Mouse (Mus musculus) urinary bladder, adult 2 months (tissue): ENCODE measurements around the gene Eif4e3. TPM values are rescaled to one million over a fixed set of nuclear protein-coding genes. Genes with fewer than 3 reads are reported as not detected.

ENCODE experiments used
- DNase-seq: peaks from one replicate; pipeline ENCODE4 v3.0.0; 2022; ENCODE audit warnings: low spot score
- polyA plus RNA-seq: library from polyadenylated mRNA; depleted of rRNA; stranded (reverse); fragments of >200 nt; gene quantifications from 2 replicates; pipeline ENCODE4 v1.2.3, GENCODE M21; 2012

Eif4e3 gene
- polyA plus RNA-seq, 1 experiment, result 42.9 TPM

DNA sequence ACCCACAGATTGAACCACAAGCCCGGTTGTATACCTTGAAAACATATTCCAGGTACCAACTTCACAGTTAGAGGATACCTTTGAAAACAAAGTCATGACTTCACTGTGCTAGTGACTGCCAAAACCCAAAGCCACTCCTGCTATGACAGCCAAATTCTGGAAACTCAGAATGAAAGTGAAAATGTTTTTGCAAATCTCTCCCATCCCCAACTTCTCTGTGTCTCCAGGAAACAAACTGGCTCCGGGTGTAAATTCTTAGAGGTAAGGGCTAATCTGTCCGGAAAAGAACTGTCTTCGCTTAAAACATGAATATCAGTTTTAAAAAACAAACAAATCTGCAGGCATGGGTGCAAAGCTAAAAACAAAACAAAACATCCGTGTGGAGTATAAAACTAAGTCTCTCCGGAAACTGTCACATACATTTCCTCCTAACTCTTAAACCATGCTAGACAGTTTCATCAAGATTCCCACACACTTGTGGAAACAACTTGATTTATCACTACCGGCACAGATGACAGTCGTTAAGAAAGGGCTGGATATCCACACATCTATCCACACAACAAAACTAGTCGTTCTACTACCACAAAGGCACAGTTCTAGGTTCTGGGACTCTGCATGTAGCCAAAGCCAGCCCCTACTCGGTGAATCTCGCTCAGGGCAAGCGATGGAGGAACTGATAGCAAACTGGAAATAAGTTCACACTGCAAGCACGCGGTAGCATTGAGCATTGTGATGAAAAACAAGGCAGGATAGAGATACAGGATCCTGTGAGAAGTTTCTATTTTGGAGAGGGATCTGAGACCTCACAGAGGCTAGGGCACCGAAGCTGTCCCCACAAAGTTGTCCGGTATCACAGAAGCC, 884 bp downstream of the Eif4e3 start:
- DNase-seq, result no peak

- DNase-seq, result no peak
Measured at GRCm38 (mm10) chr6:99663232-99663631, 3.3 kb downstream of the Eif4e3 start.

- no peak for DNase-seq
Measured at GRCm38 (mm10) chr6:99660443-99660842, 6.1 kb downstream of the Eif4e3 start.

DNA sequence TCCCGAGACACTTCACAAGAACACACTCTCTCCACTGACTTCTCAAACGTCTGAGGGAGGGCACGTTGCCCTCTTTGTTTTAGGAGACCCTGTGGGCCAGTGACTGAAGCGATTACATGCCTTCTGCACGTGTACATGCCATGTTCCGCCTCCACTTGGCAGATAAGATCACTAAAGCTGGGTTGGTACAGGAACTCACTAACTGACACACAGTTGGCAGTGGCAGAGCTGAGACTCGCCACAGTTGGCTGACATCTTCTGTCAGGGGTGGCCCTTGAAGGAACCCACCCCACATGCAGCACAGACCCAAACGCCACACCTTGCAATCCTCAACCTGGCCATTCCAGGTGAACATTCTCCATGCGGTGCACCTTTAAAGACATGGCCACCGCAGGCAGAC, 8.0 kb downstream of the Eif4e3 start:
- DNase-seq, result no peak

- DNase-seq, result no peak
Measured at GRCm38 (mm10) chr6:99656088-99656487, 10.5 kb downstream of the Eif4e3 start.

DNA sequence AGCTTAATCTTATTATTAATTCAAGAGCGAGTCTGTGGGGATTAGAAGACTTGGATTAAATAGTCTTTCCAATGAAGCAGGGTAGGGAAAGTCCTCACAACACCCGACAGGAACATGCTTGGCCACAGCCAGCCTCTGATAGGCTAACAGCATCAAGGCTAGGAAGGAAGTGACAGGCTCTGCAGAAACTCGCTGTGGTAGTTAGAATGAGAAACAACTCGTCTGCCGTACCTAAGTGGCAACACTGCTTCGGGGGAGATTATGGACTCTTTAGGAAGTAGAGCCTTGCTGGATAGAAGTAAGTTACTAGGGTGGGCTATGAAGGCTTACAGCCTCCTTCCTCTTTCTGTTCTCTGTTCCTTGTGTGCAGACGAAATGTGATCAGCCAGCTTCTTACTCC, 11.1 kb downstream of the Eif4e3 start:
- DNase-seq, result no peak

GRCm38 (mm10) chr6:99654343-99654742, 12.2 kb downstream of the Eif4e3 start:
- DNase-seq, result no peak

DNA sequence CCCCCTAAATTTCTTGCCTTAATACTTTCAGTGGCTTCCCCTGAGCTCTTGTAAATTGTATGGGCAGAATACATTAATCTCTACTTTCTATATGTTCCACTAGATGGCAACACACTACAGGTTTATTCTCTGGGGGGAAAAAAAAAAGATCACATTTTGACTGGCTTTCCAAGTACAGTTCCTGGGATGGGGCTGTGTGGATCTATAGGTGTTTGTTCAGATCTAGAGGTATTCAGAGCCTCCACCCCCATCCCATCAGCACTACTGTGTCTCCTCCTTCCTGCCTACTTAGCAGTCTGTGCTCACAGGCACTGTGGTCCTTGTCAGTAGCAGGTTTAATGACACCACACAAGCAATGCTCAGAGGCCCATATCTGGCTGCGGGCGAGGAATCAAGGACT, 14.2 kb downstream of the Eif4e3 start:
- no peak for DNase-seq

DNA sequence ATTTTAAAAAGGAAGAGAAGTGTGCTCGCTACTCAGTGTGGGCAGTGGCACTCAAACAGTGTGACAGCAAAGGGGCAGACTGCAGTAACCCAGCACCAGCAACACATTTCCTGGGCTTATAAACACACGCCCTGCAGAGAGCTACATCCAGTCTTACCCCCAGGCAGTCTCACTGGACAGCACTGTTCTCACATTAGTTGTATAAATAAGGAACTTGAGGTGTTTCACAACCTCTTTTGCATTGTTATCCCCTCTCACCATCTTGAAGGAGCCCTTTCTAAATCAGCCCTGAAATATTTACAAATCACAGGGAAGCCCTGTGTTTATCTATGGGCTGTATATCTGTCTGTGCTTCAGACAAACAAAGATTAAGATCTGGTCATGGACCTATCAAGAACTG, 17.3 kb downstream of the Eif4e3 start:
- no peak for DNase-seq

- DNase-seq, result no peak
Measured at GRCm38 (mm10) chr6:99646344-99646743, 20.2 kb downstream of the Eif4e3 start.

- DNase-seq, result no peak
Measured at GRCm38 (mm10) chr6:99644876-99645275, 21.7 kb downstream of the Eif4e3 start.

DNA sequence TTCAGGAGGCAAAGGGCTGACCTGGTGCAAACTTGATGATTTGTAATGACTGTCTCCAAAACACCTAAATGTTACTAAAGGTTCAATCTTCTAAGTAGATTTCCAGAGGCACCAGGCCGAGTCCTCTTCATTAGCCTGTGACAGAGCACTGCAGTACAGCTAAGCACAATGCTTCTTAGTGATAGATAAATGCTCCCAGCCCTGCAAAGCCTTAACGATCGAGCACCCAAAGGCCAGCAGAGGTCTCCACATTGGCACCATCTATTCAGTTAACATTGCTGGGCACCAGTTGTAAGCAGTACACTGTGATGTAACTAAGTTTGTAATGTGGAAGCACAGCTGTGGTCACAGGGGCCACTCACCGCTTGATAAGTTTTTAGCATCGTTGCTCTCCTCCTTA, 22.2 kb downstream of the Eif4e3 start:
- DNase-seq, result no peak

- no peak for DNase-seq
Measured at GRCm38 (mm10) chr6:99643439-99644199, 23.0 kb downstream of the Eif4e3 start.

DNA sequence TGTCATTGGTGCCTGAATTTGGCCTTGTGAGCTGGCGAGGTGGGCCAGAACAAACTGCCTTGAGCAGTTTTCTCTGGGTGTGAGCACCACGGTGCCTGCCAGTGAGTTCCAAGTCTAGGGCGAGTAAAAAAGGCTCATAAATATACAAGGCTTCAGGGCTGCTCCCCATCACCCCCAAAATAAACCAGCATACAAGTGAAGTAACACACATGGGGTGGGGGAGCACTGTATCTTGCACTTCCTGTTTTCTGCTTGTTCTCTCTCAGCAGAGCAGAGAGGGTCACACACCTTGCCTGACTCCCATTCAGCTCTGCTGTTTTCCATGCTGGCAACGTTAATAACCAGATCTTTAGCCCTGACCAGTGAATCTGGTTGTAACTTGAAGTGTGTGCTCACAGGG, 29.1 kb downstream of the Eif4e3 start:
- DNase-seq, result no peak

DNA sequence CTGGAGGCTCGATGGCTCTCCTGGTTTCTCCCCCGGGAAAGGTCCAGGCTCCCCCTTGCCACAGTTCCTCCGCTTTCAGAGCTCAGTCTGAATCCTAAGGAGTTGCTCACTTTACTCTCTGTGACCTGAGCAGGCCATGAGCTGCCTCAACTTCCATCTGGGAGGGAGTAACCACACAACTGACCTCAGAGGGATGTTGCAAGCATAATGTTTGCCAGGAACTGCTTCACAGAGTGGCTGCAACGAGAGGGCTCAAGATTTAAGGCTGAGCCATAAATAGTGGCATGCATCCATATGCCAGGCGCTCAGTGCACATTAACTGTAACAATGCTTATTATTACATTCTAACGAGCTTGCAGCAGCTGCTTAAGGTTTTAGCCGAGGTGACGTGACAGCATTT, 29.8 kb downstream of the Eif4e3 start:
- DNase-seq, result no peak

GRCm38 (mm10) chr6:99636121-99636520, 30.4 kb downstream of the Eif4e3 start:
- DNase-seq, result no peak

- DNase-seq, result no peak
Measured at GRCm38 (mm10) chr6:99632121-99632980, 34.2 kb downstream of the Eif4e3 start.

- DNase-seq, result no peak
Measured at GRCm38 (mm10) chr6:99631637-99632036, 34.9 kb downstream of the Eif4e3 start.

- DNase-seq, result no peak
Measured at GRCm38 (mm10) chr6:99629726-99630458, 36.7 kb downstream of the Eif4e3 start.

DNA sequence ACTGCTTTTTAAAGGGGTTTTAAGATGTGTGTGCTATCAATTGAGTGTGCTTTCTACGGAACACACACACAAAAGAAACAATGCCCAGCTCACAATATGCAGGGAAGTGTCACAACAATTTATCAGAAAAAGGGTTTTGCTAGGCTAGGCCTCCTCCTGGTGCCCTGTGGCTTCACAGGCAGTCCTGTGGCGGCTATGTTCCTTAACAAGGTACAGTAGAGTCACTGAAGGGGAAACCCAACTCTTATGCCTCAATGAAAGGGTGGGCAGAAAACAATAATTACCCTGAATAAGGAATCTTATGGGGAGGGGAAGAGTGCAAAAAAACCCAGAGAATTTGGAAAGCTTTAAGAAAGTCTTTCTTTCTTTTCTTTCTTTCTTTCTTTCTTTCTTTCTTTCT, 40.2 kb downstream of the Eif4e3 start:
- DNase-seq, result no peak

- DNase-seq, result no peak
Measured at GRCm38 (mm10) chr6:99625803-99626202, 40.8 kb downstream of the Eif4e3 start.
